Mouse (Mus musculus): ENCODE measurements around the gene Fiz1. TPM values are rescaled to one million over a fixed set of nuclear protein-coding genes. Genes with fewer than 3 reads are reported as not detected.

The Fiz1 gene
- total and polyA plus RNA-seq, 2 experiments from 2014 or later: 28.6 to 33.9 TPM

DNA sequence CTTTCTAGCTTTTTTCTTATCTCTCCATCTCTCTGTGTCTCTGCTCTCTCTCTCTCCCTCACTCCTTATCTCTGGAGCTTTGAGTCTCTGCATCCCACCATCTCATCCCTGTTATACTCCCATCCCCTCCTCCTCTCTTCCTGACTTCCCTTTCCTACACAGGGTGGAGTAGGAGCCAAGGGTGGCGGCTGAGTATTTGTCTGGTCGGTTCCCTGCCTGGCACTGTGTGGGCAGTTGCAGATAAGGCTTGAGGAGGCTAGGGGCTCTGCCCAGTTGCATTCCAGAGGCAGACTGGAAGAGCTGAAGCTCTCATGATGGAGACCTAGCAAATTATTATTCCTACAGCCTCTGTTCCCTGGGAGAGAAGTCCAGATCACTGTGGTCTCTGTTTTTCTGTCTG lies 26.2 kb downstream of the Fiz1 start:
- WGBS: 70% methylated on average over 2 of the region's 2 CpGs

DNA sequence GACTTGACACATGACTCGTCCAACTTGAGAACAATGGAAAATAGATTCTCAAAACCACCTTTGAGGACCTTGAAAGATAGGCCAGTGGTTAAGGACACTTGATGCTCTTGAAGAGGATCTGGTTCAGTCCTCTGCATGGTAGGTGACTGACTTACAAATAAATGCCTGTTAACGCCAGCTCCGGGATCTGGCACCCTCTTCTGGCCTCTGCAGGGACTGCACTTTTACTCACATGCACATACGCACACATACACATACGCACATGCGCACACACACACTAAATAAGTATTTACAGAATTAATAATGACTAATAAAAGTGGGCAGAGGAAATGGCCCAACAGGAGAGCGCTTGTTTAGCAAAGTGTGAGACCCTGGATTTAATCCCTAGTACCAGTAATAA lies 37.7 kb downstream of the Fiz1 start:
- Histone ChIP-seq H3K4me2 (ENCODE audit: low read depth) (no peak overlapping the region), H3K9me3 (ENCODE audit: low read length) (no peaks in the 10 kb centered on the region), H3K4me1 (ENCODE audit: insufficient read depth) (no peaks in the 10 kb centered on the region), H3K9ac (no peak overlapping the region), H3K4me3 (ENCODE audit: low read depth, low read length) (no peak overlapping the region), H3K36me3 (ENCODE audit: insufficient read depth) (no peaks in the 10 kb centered on the region), H3K27ac (ENCODE audit: low read depth, low read length) (no peak overlapping the region), H3K27me3 (ENCODE audit: insufficient read depth, low read length) (no peaks in the 10 kb centered on the region)
- WGBS: 91% methylated on average over 7 of the region's 7 CpGs
- no peak for DNase-seq
- no peak for ATAC-seq
- peak; percentile 27; the same call in 1 of the 2 replicates for TF ChIP-seq CTCF (IDR thresholded peaks at IDR 0.05; ENCODE audit: low read depth)

More for the DNA sequence above, 26.2 kb downstream of the Fiz1 start:
- Histone ChIP-seq H3K36me3 (ENCODE audit: insufficient read depth) (peaks cover 16% of the 10 kb centered on the region), H3K4me1 (ENCODE audit: insufficient read depth) (no peaks in the 10 kb centered on the region), H3K4me3 (ENCODE audit: low read depth, low read length) (no peak overlapping the region), H3K9ac (no peak overlapping the region), H3K9me3 (ENCODE audit: low read length) (no peaks in the 10 kb centered on the region), H3K4me2 (ENCODE audit: low read depth) (no peak overlapping the region), H3K27ac (ENCODE audit: low read depth, low read length) (no peak overlapping the region), H3K27me3 (ENCODE audit: insufficient read depth, low read length) (no peaks in the 10 kb centered on the region)
- DNase-seq (no peak), ATAC-seq (no peak)
- no peak for TF ChIP-seq CTCF (IDR thresholded peaks at IDR 0.05; ENCODE audit: low read depth)

GRCm38 (mm10) chr7:4975455-4975854 lies 39.0 kb downstream of the Fiz1 start:
- Histone ChIP-seq H3K4me2 (ENCODE audit: low read depth) (no peak overlapping the region), H3K4me1 (ENCODE audit: insufficient read depth) (no peaks in the 10 kb centered on the region), H3K9me3 (ENCODE audit: low read length) (no peaks in the 10 kb centered on the region), H3K27me3 (ENCODE audit: insufficient read depth, low read length) (no peaks in the 10 kb centered on the region), H3K27ac (ENCODE audit: low read depth, low read length) (no peak overlapping the region), H3K4me3 (ENCODE audit: low read depth, low read length) (no peak overlapping the region), H3K9ac (no peak overlapping the region), H3K36me3 (ENCODE audit: insufficient read depth) (no peaks in the 10 kb centered on the region)
- WGBS: 76% methylated on average over 4 of the region's 4 CpGs
- no peak for DNase-seq
- ATAC-seq: no peak
- TF ChIP-seq CTCF (IDR thresholded peaks at IDR 0.05; ENCODE audit: low read depth): no peak

- H3K4me2 ChIP-seq (ENCODE audit: low read depth): no peak overlapping the region
- H3K9ac ChIP-seq: no peak overlapping the region
- no peaks in the 10 kb centered on the region for H3K4me1 ChIP-seq (ENCODE audit: insufficient read depth)
- no peaks in the 10 kb centered on the region for H3K36me3 ChIP-seq (ENCODE audit: insufficient read depth)
- DNase-seq: no peak
- no peak overlapping the region for H3K4me3 ChIP-seq (ENCODE audit: low read depth, low read length)
- no peaks in the 10 kb centered on the region for H3K9me3 ChIP-seq (ENCODE audit: low read length)
- no peak for TF ChIP-seq CTCF (IDR thresholded peaks at IDR 0.05; ENCODE audit: low read depth)
- no peaks in the 10 kb centered on the region for H3K27me3 ChIP-seq (ENCODE audit: insufficient read depth, low read length)
- no peak overlapping the region for H3K27ac ChIP-seq (ENCODE audit: low read depth, low read length)
- no peak for ATAC-seq
- 75% methylated on average over 18 of the region's 18 CpGs for WGBS
Observed at GRCm38 (mm10) chr7:4972321-4973047, 42.0 kb downstream of the Fiz1 start.

DNA sequence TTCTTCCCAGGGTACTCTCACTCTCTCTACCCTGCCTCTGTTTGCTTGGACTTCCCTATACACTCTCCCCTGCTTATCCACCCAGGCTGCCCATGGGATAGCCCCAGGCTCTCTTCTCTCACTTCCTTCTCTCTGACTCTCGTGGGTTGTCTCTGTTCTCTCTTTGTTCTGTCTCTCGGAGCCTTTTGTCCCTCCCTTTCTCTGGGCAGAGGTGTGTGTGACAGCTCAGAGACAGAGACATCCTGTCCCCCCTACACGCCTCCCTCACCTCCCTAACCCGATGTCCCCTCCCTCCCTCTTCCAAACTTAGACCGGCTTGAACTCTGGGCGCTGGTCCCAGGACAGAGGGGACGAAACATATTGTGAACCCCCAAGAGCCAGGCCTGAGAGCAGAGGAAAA lies 42.8 kb downstream of the Fiz1 start:
- Histone ChIP-seq H3K27me3 (ENCODE audit: insufficient read depth, low read length) (no peaks in the 10 kb centered on the region), H3K4me3 (ENCODE audit: low read depth, low read length) (no peak overlapping the region), H3K9ac (no peak overlapping the region), H3K4me1 (ENCODE audit: insufficient read depth) (no peaks in the 10 kb centered on the region), H3K36me3 (ENCODE audit: insufficient read depth) (no peaks in the 10 kb centered on the region), H3K27ac (ENCODE audit: low read depth, low read length) (no peak overlapping the region), H3K9me3 (ENCODE audit: low read length) (no peaks in the 10 kb centered on the region), H3K4me2 (ENCODE audit: low read depth) (no peak overlapping the region)
- 25% methylated on average over 7 of the region's 7 CpGs for WGBS
- TF ChIP-seq CTCF (IDR thresholded peaks at IDR 0.05; ENCODE audit: low read depth): no peak
- ATAC-seq (no peak), DNase-seq (no peak)

- no peak within 1 kb of the TSS for H3K27ac ChIP-seq (ENCODE audit: low read depth, low read length)
- H3K36me3 ChIP-seq (ENCODE audit: insufficient read depth): no peaks in the 10 kb centered on the region
- H3K4me2 ChIP-seq (ENCODE audit: low read depth): no peak within 1 kb of the TSS
- H3K27me3 ChIP-seq (ENCODE audit: insufficient read depth, low read length): no peaks in the 10 kb centered on the region
- no peaks in the 10 kb centered on the region for H3K4me1 ChIP-seq (ENCODE audit: insufficient read depth)
- H3K4me3 ChIP-seq (ENCODE audit: low read depth, low read length): no peak within 1 kb of the TSS
- no peak for ATAC-seq
- 34% methylated on average over 6 of the region's 6 CpGs for WGBS
- no peak within 1 kb of the TSS for H3K9ac ChIP-seq
- H3K9me3 ChIP-seq (ENCODE audit: low read length): no peaks in the 10 kb centered on the region
- no peak for DNase-seq
- TF ChIP-seq CTCF (IDR thresholded peaks at IDR 0.05; ENCODE audit: low read depth): no peak
Observed at GRCm38 (mm10) chr7:4971068-4971467, 43.4 kb downstream of the Fiz1 start, which contains the start of gene Sbk3. Gene Sbk3, minus strand, starts transcription at chr7:4971168.

DNA sequence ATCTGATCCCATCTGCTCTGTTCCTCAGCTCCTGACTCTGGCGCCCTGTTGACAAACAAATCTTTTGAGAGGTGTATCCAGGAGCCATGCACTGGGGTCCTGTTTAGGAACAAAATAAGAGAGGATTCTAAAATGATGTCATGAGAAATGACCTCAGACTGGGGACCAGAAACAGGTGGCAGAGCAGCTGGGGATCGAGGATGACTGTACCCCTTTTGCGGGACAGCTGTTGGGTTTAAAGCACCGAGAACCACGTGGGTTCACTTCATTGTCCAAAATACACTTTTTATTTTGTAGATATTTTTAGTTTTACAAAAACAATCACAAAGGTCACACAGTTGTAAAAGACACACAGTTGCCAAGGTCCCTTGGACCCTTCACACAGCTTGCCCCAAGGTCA lies 49.5 kb downstream of the Fiz1 start:
- no peaks in the 10 kb centered on the region for H3K36me3 ChIP-seq (ENCODE audit: insufficient read depth)
- DNase-seq (no peak), ATAC-seq (no peak)
- no peaks in the 10 kb centered on the region for H3K27me3 ChIP-seq (ENCODE audit: insufficient read depth, low read length)
- WGBS: 87% methylated on average over 5 of the region's 5 CpGs
- H3K4me2 ChIP-seq (ENCODE audit: low read depth): no peak overlapping the region
- no peak for TF ChIP-seq CTCF (IDR thresholded peaks at IDR 0.05; ENCODE audit: low read depth)
- H3K4me3 ChIP-seq (ENCODE audit: low read depth, low read length): no peak overlapping the region
- H3K27ac ChIP-seq (ENCODE audit: low read depth, low read length): no peak overlapping the region
- H3K9me3 ChIP-seq (ENCODE audit: low read length): no peaks in the 10 kb centered on the region
- no peak overlapping the region for H3K9ac ChIP-seq
- no peaks in the 10 kb centered on the region for H3K4me1 ChIP-seq (ENCODE audit: insufficient read depth)

Data from forebrain, postnatal 0 days (tissue).